Comparison of ENCODE assay signal across 23 mouse cellular contexts in the genomic region with DNA sequence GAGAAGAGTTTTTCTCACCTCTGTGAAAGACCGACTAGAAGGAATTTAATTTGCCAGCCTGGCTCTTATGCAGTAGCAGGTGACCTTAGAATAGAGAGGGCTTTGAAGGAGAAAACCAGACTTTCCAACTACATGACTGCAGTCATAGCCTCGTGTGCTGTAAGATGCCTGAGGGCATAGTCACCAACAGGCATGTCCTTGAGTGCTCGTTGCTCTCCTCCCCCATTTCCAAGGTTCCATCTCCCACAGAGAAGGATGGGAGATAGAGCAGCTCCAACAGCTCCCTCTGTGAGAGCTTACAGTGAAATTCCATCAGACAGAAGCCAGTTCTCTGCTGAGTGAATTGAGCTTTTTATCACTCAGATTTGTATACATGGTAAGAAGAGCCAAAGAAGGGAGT.
DNase-seq lines count a peak whose midpoint lies in the region; ATAC-seq lines count a peak whose summit lies in the region.
"Had no signal": no experiment of that assay in that cellular context is flagged by ENCODE, and none has a peak within 500 bp of the region (broad histone marks: within the 10 kb centered on the region; RNA-seq: fewer than 3 reads in every experiment).

No protein-coding gene starts in this region.

- peak; percentile 38; the same call in 1 of the 2 replicates for ATAC-seq in lung, embryonic 16.5 days (ENCODE audit: low read depth)
- no peak for ATAC-seq in frontal cortex, adult (ENCODE audit: low TSS enrichment)
- ATAC-seq: forebrain, postnatal 0 days; inflammation-experienced regulatory T-cells, adult 6 months; midbrain, embryonic 16.5 days had no signal

- H3K27ac ChIP-seq in lung, embryonic 16.5 days (ENCODE audit: low read length) = no peak overlapping the region
- no peak overlapping the region for H3K27ac ChIP-seq in hindbrain, embryonic 10.5 days
- H3K27ac ChIP-seq: heart, embryonic 15.5 days; hindbrain, embryonic 14.5 days; midbrain, embryonic 10.5 days; neural tube, embryonic 13.5 days had no signal

- H3K4me1 ChIP-seq in lung, embryonic 16.5 days (replicated peaks; ENCODE audit: control insufficient read depth, insufficient read depth, low read length) = peaks cover 5% of the 10 kb centered on the region
- H3K4me1 ChIP-seq in hindbrain, embryonic 10.5 days (replicated peaks) = no peaks in the 10 kb centered on the region
- H3K4me1 ChIP-seq: midbrain, embryonic 10.5 days had no signal

- no peak overlapping the region for H3K9ac ChIP-seq in lung, embryonic 16.5 days (ENCODE audit: low read length)
- H3K9ac ChIP-seq: forebrain, postnatal 0 days; heart, embryonic 15.5 days; hindbrain, embryonic 14.5 days; neural tube, embryonic 13.5 days had no signal

- no peak overlapping the region for H3K4me3 ChIP-seq in lung, embryonic 16.5 days (ENCODE audit: low read length)
- H3K4me3 ChIP-seq in hindbrain, embryonic 10.5 days = no peak overlapping the region
- H3K4me3 ChIP-seq: heart, embryonic 15.5 days; midbrain, embryonic 10.5 days; myocyte; neural tube, embryonic 13.5 days had no signal

- DNase-seq in lung, postnatal 4 days = no peak
- peak; percentile 43 for DNase-seq in ZHBTc4 (ENCODE audit: low read depth, low spot score)
- DNase-seq in adrenal gland, postnatal 10 days = peak; percentile 47
- DNase-seq in frontal cortex, postnatal 36 days (ENCODE audit: low spot score in 2 of 2) = no peak
- no peak for DNase-seq in hindbrain, embryonic 10.5 days (ENCODE audit: low spot score)
- DNase-seq: cerebellum, adult 9-10 months; forebrain, postnatal 0 days; gastrocnemius, postnatal 36 days; heart, postnatal 36 days; kidney, adult 18-20 months; kidney, postnatal 10 days; left cerebral cortex, postnatal 4 days; right cerebral cortex, postnatal 14 days; thymus, postnatal 14 days had no signal

- 41% methylated on average over 3 of the region's 3 CpGs for WGBS in lung, embryonic 16.5 days
- WGBS in hindbrain, embryonic 10.5 days = 66% methylated on average over 3 of the region's 3 CpGs

- H3K36me3 ChIP-seq in lung, embryonic 16.5 days (ENCODE audit: control insufficient read depth, insufficient read depth, low read length) = no peaks in the 10 kb centered on the region
- H3K36me3 ChIP-seq in hindbrain, embryonic 10.5 days = no peaks in the 10 kb centered on the region
- H3K36me3 ChIP-seq: heart, embryonic 15.5 days; midbrain, embryonic 10.5 days; neural tube, embryonic 13.5 days had no signal

- no peaks in the 10 kb centered on the region for H3K9me3 ChIP-seq in lung, embryonic 16.5 days (ENCODE audit: control insufficient read depth, low read length)
- no peaks in the 10 kb centered on the region for H3K9me3 ChIP-seq in hindbrain, embryonic 10.5 days
- H3K9me3 ChIP-seq: heart, embryonic 15.5 days; midbrain, embryonic 10.5 days; neural tube, embryonic 13.5 days had no signal

- no peak overlapping the region for H3K4me2 ChIP-seq in lung, embryonic 16.5 days (ENCODE audit: low read depth, low read length)
- H3K4me2 ChIP-seq: heart, embryonic 15.5 days; hindbrain, embryonic 14.5 days; neural tube, embryonic 13.5 days had no signal

- no peaks in the 10 kb centered on the region for H3K27me3 ChIP-seq in lung, embryonic 16.5 days (ENCODE audit: control insufficient read depth, insufficient read depth, low read depth, low read length)
- no peaks in the 10 kb centered on the region; the same call in 1 of the 2 replicates for H3K27me3 ChIP-seq in hindbrain, embryonic 10.5 days (ENCODE audit: insufficient read depth, poor library complexity, severe bottlenecking)
- H3K27me3 ChIP-seq: heart, embryonic 15.5 days; neural tube, embryonic 13.5 days had no signal

Comparison
In these comparisons a context has a peak if more than half of its experiments do, and no peak if none do; other contexts are left out.
1. DNase-seq: peak in ZHBTc4 (single experiment) and adrenal gland, postnatal 10 days (single experiment); none in lung, postnatal 4 days (0 of 2), frontal cortex, postnatal 36 days (0 of 2) and hindbrain, embryonic 10.5 days (single experiment).